Mouse (Mus musculus) fat pad, adult 2 months (tissue): ENCODE measurements around the gene Hist1h1b.
"Not testable (repeated sequence)": the region's sequence is repeated elsewhere in the genome, so short reads cannot be mapped to it uniquely, and the experiment has no call there.

ENCODE experiments used
- DNase-seq: peaks from one replicate; pipeline ENCODE4 v3.0.0-alpha.2; 2011; ENCODE audit warnings: low read depth, low spot score; ENCODE audit errors: extremely low read depth

Hist1h1b gene

GRCm38 (mm10) chr13:21779767-21780731 is at the start of gene Hist1h1b:
TSS of gene Hist1h1b (minus strand) at chr13:21780625.
- DNase-seq, result no peak

GRCm38 (mm10) chr13:21828511-21828910 is 48.1 kb upstream of the Hist1h1b start:
- no peak for DNase-seq

GRCm38 (mm10) chr13:21820082-21820890 is 39.9 kb upstream of the Hist1h1b start:
- DNase-seq, result not testable (repeated sequence)

GRCm38 (mm10) chr13:21812092-21812491 is 31.7 kb upstream of the Hist1h1b start:
- not testable (repeated sequence) for DNase-seq

- DNase-seq, result not testable (repeated sequence)
Observed at GRCm38 (mm10) chr13:21811539-21811938, 31.1 kb upstream of the Hist1h1b start, which contains the start of gene Hist1h4m. TSS of gene Hist1h4m (plus strand) at chr13:21811746.

- DNase-seq, result not testable (repeated sequence)
Observed at GRCm38 (mm10) chr13:21811074-21811473, 30.6 kb upstream of the Hist1h1b start.

- not testable (repeated sequence) for DNase-seq
Observed at GRCm38 (mm10) chr13:21810073-21810472, 29.6 kb upstream of the Hist1h1b start, which contains the start of the genes Hist1h2bq and Hist1h2ao. TSS of gene Hist1h2bq (minus strand) at chr13:21810197. TSS of gene Hist1h2ao (plus strand) at chr13:21810465.

- not testable (repeated sequence) for DNase-seq
Observed at GRCm38 (mm10) chr13:21803058-21803457, 22.6 kb upstream of the Hist1h1b start.

GRCm38 (mm10) chr13:21797163-21797562 is 16.7 kb upstream of the Hist1h1b start:
- not testable (repeated sequence) for DNase-seq

GRCm38 (mm10) chr13:21795584-21795983 is 15.2 kb upstream of the Hist1h1b start:
- no peak for DNase-seq

GRCm38 (mm10) chr13:21790601-21791283 is 10.3 kb upstream of the Hist1h1b start:
- no peak for DNase-seq

- DNase-seq, result no peak
Observed at GRCm38 (mm10) chr13:21789925-21790324, 9.5 kb upstream of the Hist1h1b start.

GRCm38 (mm10) chr13:21787760-21788593 is 7.6 kb upstream of the Hist1h1b start:
- no peak for DNase-seq

- peak; percentile 92 for DNase-seq
Observed at GRCm38 (mm10) chr13:21786899-21787629, 6.6 kb upstream of the Hist1h1b start, which contains the start of the genes Hist1h2an and Hist1h2bp. TSS of gene Hist1h2an (minus strand) at chr13:21787218. TSS of gene Hist1h2bp (plus strand) at chr13:21787461.

- DNase-seq, result no peak
Observed at GRCm38 (mm10) chr13:21786189-21786898, 5.9 kb upstream of the Hist1h1b start.

- no peak for DNase-seq
Observed at GRCm38 (mm10) chr13:21784311-21784710, 3.9 kb upstream of the Hist1h1b start.

GRCm38 (mm10) chr13:21783734-21784161 is 3.3 kb upstream of the Hist1h1b start:
- DNase-seq, result no peak

- DNase-seq, result no peak
Observed at GRCm38 (mm10) chr13:21783255-21783617, 2.8 kb upstream of the Hist1h1b start, which contains the start of gene Hist1h3i. TSS of gene Hist1h3i (minus strand) at chr13:21783370.
